Mouse (Mus musculus) intestine, embryonic 14.5 days (tissue): ENCODE data around the gene Chrnd. TPM values are rescaled to one million over a fixed set of nuclear protein-coding genes. Genes with fewer than 3 reads are reported as not detected.

Experiments
- ATAC-seq: fragments of 200-750 bp; cut with Nextera tagmentation; replicated peaks from 2 replicates; pipeline ENCODE4 v1.8.0; 2017; ENCODE audit warnings: low read depth, moderate number of reproducible peaks, moderate TSS enrichment, moderate library complexity; ENCODE audit not compliant: low FRiP score, low TSS enrichment
- DNase-seq: peaks from one replicate; pipeline ENCODE4 v3.0.0-alpha.2; 2018; ENCODE audit warnings: low spot score
- H3K27ac ChIP-seq: fragments of 300-500 bp; sonication (generic); 2 replicates; pipeline ENCODE4 v1.5.1; 2014; ENCODE audit warnings: low read depth, mild to moderate bottlenecking, control low read depth
- H3K27me3 ChIP-seq: fragments of 300-500 bp; sonication (generic); replicated peaks from 2 replicates; pipeline ENCODE4 v1.6.1; 2014; ENCODE audit warnings: low read length, control low read depth; ENCODE audit not compliant: control insufficient read depth, insufficient read depth
- H3K36me3 ChIP-seq: fragments of 300-500 bp; sonication (generic); 2 replicates; pipeline ENCODE4 v1.6.1; 2014; ENCODE audit warnings: low read length, control low read depth; ENCODE audit not compliant: control insufficient read depth, insufficient read depth
- H3K4me1 ChIP-seq: fragments of 300-500 bp; sonication (generic); replicated peaks from 2 replicates; pipeline ENCODE4 v1.6.1; 2014; ENCODE audit warnings: low read length, control low read depth, mixed read lengths; ENCODE audit not compliant: control insufficient read depth, insufficient read depth
- H3K4me2 ChIP-seq: fragments of 300-500 bp; sonication (generic); 2 replicates; pipeline ENCODE4 v1.6.1; 2014; ENCODE audit warnings: low read length
- H3K4me3 ChIP-seq: fragments of 300-500 bp; sonication (generic); 2 replicates; pipeline ENCODE4 v1.5.1; 2014; ENCODE audit warnings: low read depth, low read length, control low read depth, mixed read lengths
- H3K9ac ChIP-seq: fragments of 300-500 bp; sonication (generic); 2 replicates; pipeline ENCODE4 v1.6.1; 2014; ENCODE audit warnings: mild to moderate bottlenecking, low read length
- H3K9me3 ChIP-seq: fragments of 300-500 bp; sonication (generic); 2 replicates; pipeline ENCODE4 v1.6.1; 2016; ENCODE audit warnings: low read length, control low read depth; ENCODE audit not compliant: control insufficient read depth
- WGBS: fragments of 180-500 bp; shearing (Covaris S2); extraction: QIAGEN DNeasy Blood & Tissue Kit; methylation state at CpG from one replicate; pipeline ENCODE4 v1.1.7; 2014; 5-methylcytosine and 5-hydroxymethylcytosine counted together
- polyA plus RNA-seq: library from polyadenylated mRNA; unstranded; fragments of >200 nt; fragmentation: Nextera tagmentation; extraction: Ambion mirVana; gene quantifications from 2 replicates; pipeline ENCODE4 v1.2.1, GENCODE M21; 2014

Gene Chrnd
- polyA plus RNA-seq, 1 experiment from 2014 or later, result not detected

GRCm38 (mm10) chr1:87174006-87174955, 16.1 kb upstream of the Chrnd start:
- H3K9me3 ChIP-seq, result no peaks in the 10 kb centered on the region
- WGBS, result 29% methylated on average over 28 of the region's 28 CpGs
- peaks cover 32% of the 10 kb centered on the region; the same call in 1 of the 2 replicates for H3K27me3 ChIP-seq
- no peak overlapping the region for H3K4me3 ChIP-seq
- ATAC-seq (peak; percentile 33), DNase-seq (peak; percentile 78)
- no peaks in the 10 kb centered on the region for H3K36me3 ChIP-seq
- H3K4me2 ChIP-seq, result no peak overlapping the region
- no peak overlapping the region for H3K27ac ChIP-seq
- no peak overlapping the region for H3K9ac ChIP-seq
- no peaks in the 10 kb centered on the region for H3K4me1 ChIP-seq

GRCm38 (mm10) chr1:87175852-87176292, 14.5 kb upstream of the Chrnd start:
- H3K9me3 ChIP-seq, result no peaks in the 10 kb centered on the region
- H3K27ac ChIP-seq, result no peak overlapping the region
- WGBS, result 18% methylated on average over 11 of the region's 11 CpGs
- peak; percentile 60 for ATAC-seq
- no peak overlapping the region for H3K4me3 ChIP-seq
- no peak overlapping the region for H3K4me2 ChIP-seq
- H3K9ac ChIP-seq, result no peak overlapping the region
- H3K27me3 ChIP-seq, result peaks cover 18% of the 10 kb centered on the region; the same call in 1 of the 2 replicates
- H3K4me1 ChIP-seq, result no peaks in the 10 kb centered on the region
- no peaks in the 10 kb centered on the region for H3K36me3 ChIP-seq
- DNase-seq, result peak; percentile 71

- H3K9me3 ChIP-seq, result no peaks in the 10 kb centered on the region
- H3K9ac ChIP-seq, result no peak overlapping the region
- peaks cover 43% of the 10 kb centered on the region for H3K27me3 ChIP-seq
- WGBS, result 31% methylated on average over 5 of the region's 5 CpGs
- H3K36me3 ChIP-seq, result no peaks in the 10 kb centered on the region
- DNase-seq (no peak), ATAC-seq (no peak)
- no peak overlapping the region for H3K4me3 ChIP-seq
- H3K27ac ChIP-seq, result no peak overlapping the region
- H3K4me2 ChIP-seq, result no peak overlapping the region
- H3K4me1 ChIP-seq, result no peaks in the 10 kb centered on the region
Measured at GRCm38 (mm10) chr1:87180896-87181295, 9.5 kb upstream of the Chrnd start.

GRCm38 (mm10) chr1:87183013-87183412, 7.4 kb upstream of the Chrnd start, which contains the start of gene Prss56:
Gene Prss56, plus strand, starts transcription at chr1:87183313.
- Histone ChIP-seq H3K9me3 (no peaks in the 10 kb centered on the region), H3K27me3 (peaks cover 53% of the 10 kb centered on the region), H3K9ac (no peak within 1 kb of the TSS), H3K4me2 (no peak within 1 kb of the TSS), H3K27ac (no peak within 1 kb of the TSS), H3K4me3 (no peak within 1 kb of the TSS), H3K36me3 (no peaks in the 10 kb centered on the region), H3K4me1 (0 out of 2 replicates have a peak, but pooled peaks cover 4% of the 10 kb centered on the region)
- no peak for DNase-seq
- 51% methylated on average over 9 of the region's 9 CpGs for WGBS
- ATAC-seq, result no peak

- no peak for DNase-seq
- 0 out of 2 replicates have a peak, but pooled peaks cover 4% of the 10 kb centered on the region for H3K4me1 ChIP-seq
- no peak overlapping the region for H3K27ac ChIP-seq
- H3K27me3 ChIP-seq, result peaks cover 56% of the 10 kb centered on the region
- peak overlapping the region; percentile 29 for H3K4me2 ChIP-seq
- H3K36me3 ChIP-seq, result no peaks in the 10 kb centered on the region
- 32% methylated on average over 15 of the region's 15 CpGs for WGBS
- H3K9ac ChIP-seq, result no peak overlapping the region
- H3K9me3 ChIP-seq, result no peaks in the 10 kb centered on the region
- no peak for ATAC-seq
- no peak overlapping the region for H3K4me3 ChIP-seq
Measured at GRCm38 (mm10) chr1:87183998-87184750, 6.2 kb upstream of the Chrnd start.

GRCm38 (mm10) chr1:87184751-87185139, 5.7 kb upstream of the Chrnd start:
- Histone ChIP-seq H3K9ac (no peak overlapping the region), H3K4me3 (no peak overlapping the region), H3K27ac (no peak overlapping the region), H3K4me2 (peak overlapping the region; percentile 29), H3K9me3 (no peaks in the 10 kb centered on the region), H3K4me1 (0 out of 2 replicates have a peak, but pooled peaks cover 4% of the 10 kb centered on the region), H3K27me3 (peaks cover 59% of the 10 kb centered on the region), H3K36me3 (no peaks in the 10 kb centered on the region)
- ATAC-seq, result peak; percentile 38; the same call in 1 of the 2 replicates
- peak; percentile 86 for DNase-seq
- WGBS, result 9% methylated on average over 20 of the region's 20 CpGs

DNA sequence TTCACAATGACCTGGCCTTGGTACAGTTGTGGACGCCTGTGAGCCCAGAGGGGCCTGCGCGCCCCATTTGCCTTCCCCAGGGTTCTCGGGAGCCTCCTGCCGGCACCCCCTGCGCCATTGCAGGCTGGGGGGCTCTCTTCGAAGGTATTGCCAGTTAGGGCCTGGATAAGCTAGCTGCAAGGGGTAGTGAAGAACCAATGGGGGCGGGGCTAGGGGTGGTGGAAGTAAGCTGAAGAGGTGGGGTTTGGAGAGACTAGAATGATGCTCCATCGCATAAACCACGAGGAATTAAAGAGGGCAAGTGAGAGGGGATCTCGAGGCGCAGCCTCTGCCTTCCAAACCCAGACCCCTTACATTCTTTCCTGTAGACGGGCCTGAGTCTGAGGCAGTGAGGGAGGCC, 4.9 kb upstream of the Chrnd start:
- H3K9ac ChIP-seq, result no peak overlapping the region
- DNase-seq (no peak), ATAC-seq (no peak)
- 18% methylated on average over 13 of the region's 13 CpGs for WGBS
- H3K4me2 ChIP-seq, result no peak overlapping the region
- no peaks in the 10 kb centered on the region for H3K9me3 ChIP-seq
- H3K4me1 ChIP-seq, result 0 out of 2 replicates have a peak, but pooled peaks cover 4% of the 10 kb centered on the region
- no peak overlapping the region for H3K27ac ChIP-seq
- peaks cover 59% of the 10 kb centered on the region for H3K27me3 ChIP-seq
- H3K4me3 ChIP-seq, result no peak overlapping the region
- no peaks in the 10 kb centered on the region for H3K36me3 ChIP-seq

GRCm38 (mm10) chr1:87186261-87187036, 4.0 kb upstream of the Chrnd start:
- 3% methylated on average over 54 of the region's 54 CpGs for whole genome bisulfite sequencing
- H3K27me3 ChIP-seq, result peaks cover 58% of the 10 kb centered on the region
- H3K9ac ChIP-seq, result peak overlapping the region; percentile 42
- H3K4me1 ChIP-seq, result 0 out of 2 replicates have a peak, but pooled peaks cover 4% of the 10 kb centered on the region
- H3K36me3 ChIP-seq, result no peaks in the 10 kb centered on the region
- ATAC-seq (peak; percentile 44), DNase-seq (peak; percentile 75)
- H3K9me3 ChIP-seq, result no peaks in the 10 kb centered on the region
- H3K27ac ChIP-seq, result no peak overlapping the region
- peak overlapping the region; percentile 37 for H3K4me3 ChIP-seq
- peak overlapping the region; percentile 78 for H3K4me2 ChIP-seq
